Mouse (Mus musculus): ENCODE data around the gene Samd14. TPM values are rescaled to one million over a fixed set of nuclear protein-coding genes. Genes with fewer than 3 reads are reported as not detected.

The Samd14 gene
- polyA plus RNA-seq, 1 experiment, result 10.1 TPM

DNA sequence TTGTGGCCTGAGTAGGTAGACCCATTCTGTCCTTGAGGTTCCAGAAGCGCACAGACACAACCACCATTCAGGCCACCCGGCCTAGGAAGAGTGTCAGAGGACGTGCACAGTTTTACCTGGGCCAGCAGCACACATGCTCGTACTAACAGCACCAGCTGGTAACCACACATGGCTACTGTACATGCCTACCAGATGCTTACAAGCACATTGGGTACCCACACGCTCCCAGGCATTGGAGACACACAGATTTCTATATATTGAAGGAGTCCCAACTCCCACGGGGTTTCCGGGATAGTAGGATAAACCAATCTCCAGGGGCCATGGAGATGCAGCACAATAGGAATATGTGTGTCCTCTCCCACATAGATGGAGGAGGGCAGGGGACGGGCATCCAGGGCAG lies 7.0 kb upstream of the Samd14 start:
- Histone ChIP-seq H3K4me1 (replicated peaks; ENCODE audit: control insufficient read depth, insufficient read depth, low read length) (peaks cover 43% of the 10 kb centered on the region), H3K27ac (ENCODE audit: control insufficient read depth, insufficient read depth, low read length) (no peak overlapping the region), H3K36me3 (ENCODE audit: control insufficient read depth, insufficient read depth, low read length) (peaks cover 40% of the 10 kb centered on the region), H3K4me3 (ENCODE audit: control insufficient read depth, insufficient read depth, low read length) (no peak overlapping the region), H3K27me3 (ENCODE audit: control insufficient read depth, insufficient read depth, low read length) (no peaks in the 10 kb centered on the region)
- TF ChIP-seq CTCF (IDR thresholded peaks at IDR 0.05; ENCODE audit: borderline replicate concordance, control insufficient read depth, extremely low read depth, insufficient read depth, low read length, poor library complexity) (no peak), POLR2A (IDR thresholded peaks at IDR 0.05; ENCODE audit: control insufficient read depth, extremely low read depth, insufficient read depth, low read length, poor library complexity) (no peak)
- WGBS, result 98% methylated on average over 8 of the region's 8 CpGs
- no peak for DNase-seq

DNA sequence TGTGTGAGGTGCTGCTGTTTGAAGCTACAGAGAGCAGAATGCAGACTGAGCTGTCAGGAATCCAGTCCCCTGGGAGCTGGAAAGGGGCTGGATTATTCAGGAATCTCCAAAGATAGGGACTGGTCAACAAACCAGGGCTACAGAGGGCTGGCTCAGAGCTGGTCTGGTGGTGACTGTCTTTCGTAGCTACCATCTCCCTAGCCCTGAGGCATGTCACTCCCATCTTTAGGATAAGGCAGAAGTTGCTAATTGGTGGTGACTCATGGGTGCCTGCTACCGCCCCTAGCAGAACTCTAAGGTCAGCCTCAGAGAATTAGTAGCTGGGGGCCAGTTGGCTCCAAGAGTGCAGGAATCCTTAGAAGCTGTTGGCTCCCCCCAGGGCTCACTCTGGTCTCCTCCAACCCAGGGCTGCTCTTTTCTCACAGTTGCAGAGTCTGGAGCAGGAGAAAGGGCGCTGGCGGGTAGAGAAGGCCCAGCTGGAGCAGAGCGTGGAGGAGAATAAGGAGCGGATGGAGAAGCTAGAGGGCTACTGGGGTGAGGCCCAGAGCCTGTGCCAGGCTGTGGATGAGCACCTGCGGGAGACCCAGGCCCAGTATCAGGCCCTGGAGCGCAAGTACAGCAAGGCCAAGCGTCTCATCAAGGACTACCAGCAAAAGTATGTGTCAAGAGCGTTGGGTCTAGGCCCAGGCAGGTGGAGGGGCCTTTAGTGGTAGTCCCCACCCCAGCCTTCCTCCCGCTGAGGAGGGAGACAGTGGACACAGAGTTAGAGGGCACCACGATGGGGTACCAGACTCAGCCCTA lies 5.3 kb upstream of the Samd14 start:
- Histone ChIP-seq H3K4me1 (replicated peaks; ENCODE audit: control insufficient read depth, insufficient read depth, low read length) (peaks cover 32% of the 10 kb centered on the region), H3K36me3 (ENCODE audit: control insufficient read depth, insufficient read depth, low read length) (peaks cover 40% of the 10 kb centered on the region), H3K4me3 (ENCODE audit: control insufficient read depth, insufficient read depth, low read length) (no peak overlapping the region), H3K27me3 (ENCODE audit: control insufficient read depth, insufficient read depth, low read length) (peaks cover 6% of the 10 kb centered on the region), H3K27ac (ENCODE audit: control insufficient read depth, insufficient read depth, low read length) (no peak overlapping the region)
- 96% methylated on average over 12 of the region's 12 CpGs for WGBS
- DNase-seq, result no peak
- no peak for TF ChIP-seq CTCF (IDR thresholded peaks at IDR 0.05; ENCODE audit: borderline replicate concordance, control insufficient read depth, extremely low read depth, insufficient read depth, low read length, poor library complexity)
- TF ChIP-seq POLR2A (IDR thresholded peaks at IDR 0.05; ENCODE audit: control insufficient read depth, extremely low read depth, insufficient read depth, low read length, poor library complexity), result no peak

DNA sequence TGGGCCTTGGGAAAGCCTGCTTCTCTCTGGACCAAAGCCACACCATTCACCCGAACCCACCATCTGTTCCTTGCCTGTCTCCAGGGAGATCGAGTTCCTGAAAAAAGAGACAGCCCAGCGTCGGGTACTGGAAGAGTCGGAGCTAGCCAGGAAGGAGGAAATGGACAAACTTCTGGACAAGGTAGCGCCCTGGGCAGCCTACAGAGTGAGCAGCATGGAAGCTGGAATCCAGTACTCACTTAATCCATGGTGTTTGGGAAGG lies 4.8 kb upstream of the Samd14 start:
- DNase-seq, result no peak
- Histone ChIP-seq H3K4me1 (replicated peaks; ENCODE audit: control insufficient read depth, insufficient read depth, low read length) (peaks cover 31% of the 10 kb centered on the region), H3K4me3 (ENCODE audit: control insufficient read depth, insufficient read depth, low read length) (no peak overlapping the region), H3K27ac (ENCODE audit: control insufficient read depth, insufficient read depth, low read length) (no peak overlapping the region), H3K36me3 (ENCODE audit: control insufficient read depth, insufficient read depth, low read length) (peaks cover 37% of the 10 kb centered on the region), H3K27me3 (ENCODE audit: control insufficient read depth, insufficient read depth, low read length) (peaks cover 12% of the 10 kb centered on the region)
- WGBS, result 92% methylated on average over 6 of the region's 6 CpGs
- no peak for TF ChIP-seq CTCF (IDR thresholded peaks at IDR 0.05; ENCODE audit: borderline replicate concordance, control insufficient read depth, extremely low read depth, insufficient read depth, low read length, poor library complexity)
- TF ChIP-seq POLR2A (IDR thresholded peaks at IDR 0.05; ENCODE audit: control insufficient read depth, extremely low read depth, insufficient read depth, low read length, poor library complexity), result no peak

DNA sequence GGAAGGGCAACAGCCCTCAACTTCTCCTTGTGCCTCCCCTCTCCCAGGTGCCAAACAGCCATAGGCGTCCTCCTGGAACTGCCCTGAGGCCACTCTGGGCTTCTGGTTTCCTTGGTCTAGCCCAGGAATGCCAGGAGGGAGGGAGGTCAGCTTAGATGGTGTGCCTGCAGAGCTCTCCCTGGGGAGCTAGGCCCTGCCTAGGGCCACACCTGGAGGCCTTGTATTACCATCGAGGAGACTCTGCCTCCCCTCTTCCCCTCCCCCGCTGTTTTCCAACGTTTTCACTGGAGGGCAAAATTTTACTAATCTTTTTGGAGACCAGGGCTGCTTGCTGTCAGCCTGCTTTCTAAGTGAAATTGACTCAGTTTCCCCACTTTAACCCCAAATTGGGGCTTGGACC lies 3.6 kb upstream of the Samd14 start:
- no peak for DNase-seq
- 50% methylated on average over 4 of the region's 4 CpGs for WGBS
- H3K4me3 ChIP-seq (ENCODE audit: control insufficient read depth, insufficient read depth, low read length), result no peak overlapping the region

DNA sequence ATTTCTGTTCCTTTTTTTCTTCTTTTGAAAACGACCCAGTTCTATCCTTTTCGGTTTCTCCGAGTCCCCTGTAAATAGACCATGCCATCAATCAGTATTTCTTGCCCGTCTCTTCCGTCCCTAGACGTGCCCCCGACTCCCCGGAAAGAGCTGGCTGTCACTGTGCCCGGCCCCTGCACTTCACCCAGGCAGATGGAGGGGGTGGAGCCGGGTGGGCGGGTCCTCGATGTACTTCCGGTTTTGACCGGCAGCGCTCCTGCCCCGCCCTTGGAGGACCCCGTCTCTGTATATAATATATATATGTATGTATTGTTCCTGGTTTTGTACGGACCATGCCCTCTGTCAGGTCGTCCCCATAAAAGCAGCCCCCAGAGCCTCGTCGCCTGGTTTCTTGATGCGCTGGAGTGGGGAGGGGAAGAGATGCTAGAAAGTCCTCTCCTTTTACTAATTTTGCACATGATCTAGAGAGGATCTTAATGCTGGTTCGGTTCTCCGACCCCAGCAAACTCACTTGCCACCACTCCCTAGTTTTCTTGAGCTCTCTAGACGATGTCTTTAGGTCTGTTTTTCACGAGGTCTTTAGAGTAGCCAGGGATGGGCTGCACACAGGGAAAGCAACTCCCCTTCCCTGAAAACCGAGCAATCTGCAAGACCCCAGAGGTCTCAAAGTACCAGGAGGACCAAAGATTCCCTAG lies 3.0 kb upstream of the Samd14 start:
- WGBS, result 2% methylated on average over 27 of the region's 27 CpGs
- H3K4me1 ChIP-seq (replicated peaks; ENCODE audit: control insufficient read depth, insufficient read depth, low read length), result peaks cover 18% of the 10 kb centered on the region
- H3K36me3 ChIP-seq (ENCODE audit: control insufficient read depth, insufficient read depth, low read length), result peaks cover 27% of the 10 kb centered on the region
- H3K4me3 ChIP-seq (ENCODE audit: control insufficient read depth, insufficient read depth, low read length), result peak overlapping the region; percentile 21
- TF ChIP-seq POLR2A (IDR thresholded peaks at IDR 0.05; ENCODE audit: control insufficient read depth, extremely low read depth, insufficient read depth, low read length, poor library complexity), result no peak
- no peak for TF ChIP-seq CTCF (IDR thresholded peaks at IDR 0.05; ENCODE audit: borderline replicate concordance, control insufficient read depth, extremely low read depth, insufficient read depth, low read length, poor library complexity)
- DNase-seq, result peak; percentile 81
- H3K27me3 ChIP-seq (ENCODE audit: control insufficient read depth, insufficient read depth, low read length), result peaks cover 16% of the 10 kb centered on the region
- no peak overlapping the region for H3K27ac ChIP-seq (ENCODE audit: control insufficient read depth, insufficient read depth, low read length)

More for the DNA sequence above, 3.6 kb upstream of the Samd14 start:
- peaks cover 32% of the 10 kb centered on the region for H3K36me3 ChIP-seq (ENCODE audit: control insufficient read depth, insufficient read depth, low read length)
- peaks cover 19% of the 10 kb centered on the region for H3K4me1 ChIP-seq (replicated peaks; ENCODE audit: control insufficient read depth, insufficient read depth, low read length)
- peaks cover 16% of the 10 kb centered on the region for H3K27me3 ChIP-seq (ENCODE audit: control insufficient read depth, insufficient read depth, low read length)
- TF ChIP-seq POLR2A (IDR thresholded peaks at IDR 0.05; ENCODE audit: control insufficient read depth, extremely low read depth, insufficient read depth, low read length, poor library complexity) (no peak), CTCF (IDR thresholded peaks at IDR 0.05; ENCODE audit: borderline replicate concordance, control insufficient read depth, extremely low read depth, insufficient read depth, low read length, poor library complexity) (no peak)
- H3K27ac ChIP-seq (ENCODE audit: control insufficient read depth, insufficient read depth, low read length), result no peak overlapping the region

DNA sequence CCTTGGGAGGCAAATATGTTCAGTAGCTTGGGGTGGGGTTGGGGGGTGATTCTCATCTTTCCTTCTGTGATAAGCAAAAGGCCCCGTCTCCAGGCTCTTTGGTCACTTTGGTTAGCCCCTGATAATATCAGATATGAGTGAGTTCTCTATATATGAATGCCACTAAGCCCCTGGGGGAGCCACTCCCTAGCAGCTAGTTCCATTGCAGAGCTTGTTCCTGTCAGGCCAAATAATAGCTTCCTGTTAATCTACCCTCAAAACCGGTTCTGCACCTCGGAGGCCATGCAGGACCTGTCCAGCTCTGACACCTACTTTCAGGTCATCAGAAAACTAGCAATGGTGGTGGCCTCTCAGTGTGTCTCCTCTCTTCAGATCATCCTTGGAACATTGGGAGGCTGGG lies 2.3 kb upstream of the Samd14 start:
- TF ChIP-seq POLR2A (IDR thresholded peaks at IDR 0.05; ENCODE audit: control insufficient read depth, extremely low read depth, insufficient read depth, low read length, poor library complexity) (no peak), CTCF (IDR thresholded peaks at IDR 0.05; ENCODE audit: borderline replicate concordance, control insufficient read depth, extremely low read depth, insufficient read depth, low read length, poor library complexity) (no peak)
- H3K36me3 ChIP-seq (ENCODE audit: control insufficient read depth, insufficient read depth, low read length), result peaks cover 19% of the 10 kb centered on the region
- peaks cover 18% of the 10 kb centered on the region for H3K4me1 ChIP-seq (replicated peaks; ENCODE audit: control insufficient read depth, insufficient read depth, low read length)
- no peak overlapping the region for H3K4me3 ChIP-seq (ENCODE audit: control insufficient read depth, insufficient read depth, low read length)
- H3K27ac ChIP-seq (ENCODE audit: control insufficient read depth, insufficient read depth, low read length), result no peak overlapping the region
- peaks cover 16% of the 10 kb centered on the region for H3K27me3 ChIP-seq (ENCODE audit: control insufficient read depth, insufficient read depth, low read length)
- WGBS, result 20% methylated on average over 3 of the region's 3 CpGs
- DNase-seq, result no peak

Measured in thymus, adult 2 months (tissue).